Mouse (Mus musculus) cerebellum, adult 2 months (tissue): Measurements from ENCODE around the gene Cyp11a1. TPM values are rescaled to one million over a fixed set of nuclear protein-coding genes. Genes with fewer than 3 reads are reported as not detected.

Source experiments
- DNase-seq, 2 experiments: peaks; one replicate each; pipeline ENCODE4 v3.0.0; 2021
- H3K27ac ChIP-seq: fragments of 200-500 bp; 2 replicates; pipeline ENCODE4 v1.5.1; 2012; ENCODE audit warnings: low read length, control low read depth, inconsistent platforms; ENCODE audit not compliant: insufficient read depth
- H3K27me3 ChIP-seq: fragments of 200-500 bp; 2 replicates; pipeline ENCODE4 v1.6.1; 2012; ENCODE audit warnings: inconsistent platforms, mild to moderate bottlenecking, low read length, moderate library complexity; ENCODE audit not compliant: control insufficient read depth, insufficient read depth
- H3K4me1 ChIP-seq: fragments of 200-500 bp; 2 replicates; pipeline ENCODE4 v1.6.1; 2011; ENCODE audit warnings: low read length; ENCODE audit not compliant: control insufficient read depth, insufficient read depth
- H3K4me3 ChIP-seq: fragments of 200-500 bp; replicated peaks from 2 replicates; pipeline ENCODE3; 2011; ENCODE audit warnings: mild to moderate bottlenecking, low read depth, low read length, control low read depth; ENCODE audit not compliant: insufficient read depth
- CTCF ChIP-seq: fragments of 200-500 bp; IDR thresholded peaks from 2 replicates; pipeline ENCODE4 v1.5.1; 2011; ENCODE audit warnings: low read depth, mild to moderate bottlenecking, control low read depth, low read length, moderate library complexity, borderline replicate concordance; ENCODE audit not compliant: insufficient read depth
- POLR2A ChIP-seq: fragments of 200-500 bp; IDR thresholded peaks from 2 replicates; pipeline ENCODE4 v1.6.1; 2011; ENCODE audit warnings: low read length, control low read depth, borderline replicate concordance; ENCODE audit not compliant: insufficient read depth
- WGBS: fragments of 180-500 bp; shearing (Covaris S2); methylation state at CpG from one replicate; pipeline ENCODE4 v1.1.7; 2018; 5-methylcytosine and 5-hydroxymethylcytosine counted together
- polyA plus RNA-seq: library from polyadenylated mRNA; depleted of rRNA; stranded (reverse); fragments of >200 nt; gene quantifications from 2 replicates; pipeline ENCODE4 v1.2.3, GENCODE M21; 2012

Gene Cyp11a1
- polyA plus RNA-seq, 1 experiment = 3.7 TPM

GRCm38 (mm10) chr9:58044828-58045227 lies 38.6 kb downstream of the Cyp11a1 start:
- Histone ChIP-seq H3K4me1 (no peaks in the 10 kb centered on the region), H3K4me3 (no peak overlapping the region), H3K27me3 (no peaks in the 10 kb centered on the region), H3K27ac (no peak overlapping the region)
- WGBS = 63% methylated on average over 10 of the region's 10 CpGs
- TF ChIP-seq CTCF (no peak), POLR2A (no peak)
- DNase-seq = no peak

- Histone ChIP-seq H3K27ac (no peak overlapping the region), H3K4me3 (no peak overlapping the region), H3K4me1 (no peaks in the 10 kb centered on the region), H3K27me3 (no peaks in the 10 kb centered on the region)
- 80% methylated on average over 4 of the region's 4 CpGs for WGBS
- TF ChIP-seq POLR2A (no peak), CTCF (no peak)
- DNase-seq = no peak
These were observed 39.4 kb downstream of the Cyp11a1 start for GRCm38 (mm10) chr9:58045646-58046045.

GRCm38 (mm10) chr9:58047061-58047460 lies 40.9 kb downstream of the Cyp11a1 start:
- H3K4me3 ChIP-seq = no peak overlapping the region
- H3K4me1 ChIP-seq = no peaks in the 10 kb centered on the region
- no peaks in the 10 kb centered on the region for H3K27me3 ChIP-seq
- TF ChIP-seq POLR2A (no peak), CTCF (no peak)
- no peak overlapping the region for H3K27ac ChIP-seq
- 93% methylated on average over 10 of the region's 10 CpGs for WGBS
- DNase-seq = no peak

GRCm38 (mm10) chr9:58048621-58049020 lies 42.4 kb downstream of the Cyp11a1 start:
- Histone ChIP-seq H3K27me3 (no peaks in the 10 kb centered on the region), H3K4me3 (no peak overlapping the region), H3K4me1 (no peaks in the 10 kb centered on the region; the same call in 1 of the 2 replicates), H3K27ac (no peak overlapping the region)
- 82% methylated on average over 6 of the region's 6 CpGs for WGBS
- no peak for TF ChIP-seq CTCF
- no peak for TF ChIP-seq POLR2A
- no peak for DNase-seq

- Histone ChIP-seq H3K4me3 (no peak overlapping the region), H3K27me3 (no peaks in the 10 kb centered on the region), H3K4me1 (no peaks in the 10 kb centered on the region; the same call in 1 of the 2 replicates), H3K27ac (no peak overlapping the region)
- TF ChIP-seq CTCF (no peak), POLR2A (no peak)
- DNase-seq = no peak
- WGBS = 72% methylated on average over 6 of the region's 6 CpGs
These were observed 43.0 kb downstream of the Cyp11a1 start for GRCm38 (mm10) chr9:58049186-58049585.

GRCm38 (mm10) chr9:58049861-58050260 lies 43.6 kb downstream of the Cyp11a1 start:
- no peak for DNase-seq
- Histone ChIP-seq H3K4me1 (no peaks in the 10 kb centered on the region; the same call in 1 of the 2 replicates), H3K27ac (no peak overlapping the region), H3K4me3 (no peak overlapping the region), H3K27me3 (no peaks in the 10 kb centered on the region)
- WGBS = 56% methylated on average over 7 of the region's 7 CpGs
- TF ChIP-seq POLR2A = no peak
- TF ChIP-seq CTCF = no peak

GRCm38 (mm10) chr9:58051937-58052336 lies 45.7 kb downstream of the Cyp11a1 start:
- no peak for DNase-seq
- Histone ChIP-seq H3K27me3 (no peaks in the 10 kb centered on the region), H3K27ac (no peak overlapping the region), H3K4me3 (no peak overlapping the region), H3K4me1 (no peaks in the 10 kb centered on the region; the same call in 1 of the 2 replicates)
- TF ChIP-seq CTCF = 0 out of 2 replicates have a peak, but pooled peaks have one; percentile 5
- TF ChIP-seq POLR2A = no peak
- 87% methylated on average over 5 of the region's 5 CpGs for WGBS

- peak; percentile 62 to 70 for DNase-seq
- no peak for TF ChIP-seq POLR2A
- TF ChIP-seq CTCF = peak; percentile 82
- Histone ChIP-seq H3K27ac (no peak overlapping the region), H3K4me3 (no peak overlapping the region), H3K4me1 (no peaks in the 10 kb centered on the region; the same call in 1 of the 2 replicates), H3K27me3 (no peaks in the 10 kb centered on the region)
- 35% methylated on average over 3 of the region's 3 CpGs for WGBS
These were observed 46.9 kb downstream of the Cyp11a1 start for GRCm38 (mm10) chr9:58053102-58053501.

- no peak for TF ChIP-seq CTCF
- TF ChIP-seq POLR2A = no peak
- no peak overlapping the region for H3K27ac ChIP-seq
These were observed 47.3 kb downstream of the Cyp11a1 start for GRCm38 (mm10) chr9:58053544-58053943.

More at GRCm38 (mm10) chr9:58053544-58053943, 47.3 kb downstream of the Cyp11a1 start:
- WGBS = 59% methylated on average over 3 of the region's 3 CpGs
- no peak for DNase-seq
- Histone ChIP-seq H3K27me3 (no peaks in the 10 kb centered on the region), H3K4me3 (no peak overlapping the region), H3K4me1 (no peaks in the 10 kb centered on the region; the same call in 1 of the 2 replicates)
